Mouse (Mus musculus) forebrain, postnatal 0 days (tissue): ENCODE data around the gene Olfr68. TPM values are rescaled to one million over a fixed set of nuclear protein-coding genes. Genes with fewer than 3 reads are reported as not detected.

Experiments
- ATAC-seq: fragments of 200-750 bp; cut with Nextera tagmentation; 2 replicates; pipeline ENCODE4 v1.8.0; 2017; ENCODE audit warnings: mild to moderate bottlenecking, moderate library complexity
- DNase-seq: peaks from one replicate; pipeline ENCODE4 v3.0.0-alpha.2; 2015
- H3K27ac ChIP-seq: fragments of 300-500 bp; sonication (generic); 2 replicates; pipeline ENCODE4 v1.5.1; 2014; ENCODE audit warnings: low read depth, mild to moderate bottlenecking, antibody characterized with exemption, low read length, moderate library complexity, mixed read lengths
- H3K27me3 ChIP-seq: fragments of 300-500 bp; sonication (generic); 2 replicates; pipeline ENCODE4 v1.6.1; 2014; ENCODE audit warnings: mild to moderate bottlenecking, low read length, mixed read lengths; ENCODE audit not compliant: insufficient read depth
- H3K36me3 ChIP-seq: fragments of 300-500 bp; sonication (generic); 2 replicates; pipeline ENCODE4 v1.6.1; 2014; ENCODE audit warnings: mild to moderate bottlenecking, moderate library complexity; ENCODE audit not compliant: insufficient read depth
- H3K4me1 ChIP-seq: fragments of 300-500 bp; sonication (generic); 2 replicates; pipeline ENCODE4 v1.6.1; 2014; ENCODE audit warnings: antibody characterized with exemption; ENCODE audit not compliant: insufficient read depth
- H3K4me2 ChIP-seq: fragments of 300-500 bp; sonication (generic); 2 replicates; pipeline ENCODE4 v1.6.1; 2014; ENCODE audit warnings: low read depth, mild to moderate bottlenecking, moderate library complexity
- H3K4me3 ChIP-seq: fragments of 300-500 bp; sonication (generic); 2 replicates; pipeline ENCODE4 v1.5.1; 2014; ENCODE audit warnings: low read depth, low read length, mixed read lengths
- H3K9ac ChIP-seq: fragments of 300-500 bp; sonication (generic); 2 replicates; pipeline ENCODE4 v1.6.1; 2014; ENCODE audit warnings: mild to moderate bottlenecking
- H3K9me3 ChIP-seq: fragments of 300-500 bp; sonication (generic); 2 replicates; pipeline ENCODE4 v1.6.1; 2016; ENCODE audit warnings: low read length
- CTCF ChIP-seq: sonication (generic); IDR thresholded peaks from 2 replicates; pipeline ENCODE4 v1.5.1; 2016; ENCODE audit warnings: antibody characterized with exemption, control low read depth, low read depth
- WGBS: fragments of 180-500 bp; shearing (Covaris S2); extraction: QIAGEN DNeasy Blood & Tissue Kit; methylation state at CpG from one replicate; pipeline ENCODE4 v1.1.7; 2014; 5-methylcytosine and 5-hydroxymethylcytosine counted together
- polyA plus RNA-seq: library from polyadenylated mRNA; unstranded; fragments of >200 nt; fragmentation: Nextera tagmentation; extraction: Ambion mirVana; gene quantifications from 2 replicates; pipeline ENCODE4 v1.2.1, GENCODE M21; 2015
- total RNA-seq: library from RNA; depleted of rRNA; stranded (reverse); fragments of >200 nt; gene quantifications from 2 replicates; pipeline ENCODE4 v1.2.3, GENCODE M21; 2014; rRNA removed

The Olfr68 gene
- total and polyA plus RNA-seq, 2 experiments from 2014 or later: not detected

GRCm38 (mm10) chr7:103757233-103757632 is 22.3 kb downstream of the Olfr68 start, which contains the start of gene Olfr630:
Gene Olfr630, minus strand, starts transcription at chr7:103757333.
- H3K27ac ChIP-seq: no peak within 1 kb of the TSS
- H3K9ac ChIP-seq: no peak within 1 kb of the TSS
- DNase-seq: no peak
- H3K4me2 ChIP-seq: no peak within 1 kb of the TSS
- 42% methylated on average over 2 of the region's 2 CpGs for WGBS
- ATAC-seq: no peak
- H3K27me3 ChIP-seq: no peaks in the 10 kb centered on the region
- no peaks in the 10 kb centered on the region for H3K36me3 ChIP-seq
- H3K4me3 ChIP-seq: no peak within 1 kb of the TSS
- TF ChIP-seq CTCF: no peak
- no peaks in the 10 kb centered on the region for H3K9me3 ChIP-seq
- no peaks in the 10 kb centered on the region for H3K4me1 ChIP-seq

- no peak within 1 kb of the TSS for H3K27ac ChIP-seq
- H3K9ac ChIP-seq: no peak within 1 kb of the TSS
- 68% methylated on average over 2 of the region's 2 CpGs for WGBS
- ATAC-seq (no peak), DNase-seq (no peak)
- no peak within 1 kb of the TSS for H3K4me2 ChIP-seq
- no peaks in the 10 kb centered on the region for H3K36me3 ChIP-seq
- TF ChIP-seq CTCF: no peak
- no peaks in the 10 kb centered on the region for H3K27me3 ChIP-seq
- H3K9me3 ChIP-seq: no peaks in the 10 kb centered on the region
- H3K4me3 ChIP-seq: no peak within 1 kb of the TSS
- H3K4me1 ChIP-seq: no peaks in the 10 kb centered on the region
Observed at GRCm38 (mm10) chr7:103744843-103745242, 34.7 kb downstream of the Olfr68 start, which contains the start of gene Olfr629. Gene Olfr629, minus strand, starts transcription at chr7:103744943.

GRCm38 (mm10) chr7:103730074-103730473 is 49.4 kb downstream of the Olfr68 start, which contains the start of gene Olfr628:
Gene Olfr628, plus strand, starts transcription at chr7:103730374.
- WGBS: 89% methylated on average over 1 of the region's 1 CpGs
- H3K27ac ChIP-seq: no peak within 1 kb of the TSS
- H3K36me3 ChIP-seq: no peaks in the 10 kb centered on the region
- no peak within 1 kb of the TSS for H3K9ac ChIP-seq
- TF ChIP-seq CTCF: no peak
- H3K27me3 ChIP-seq: no peaks in the 10 kb centered on the region
- DNase-seq (no peak), ATAC-seq (no peak)
- no peaks in the 10 kb centered on the region for H3K4me1 ChIP-seq
- H3K9me3 ChIP-seq: no peaks in the 10 kb centered on the region
- H3K4me2 ChIP-seq: no peak within 1 kb of the TSS
- H3K4me3 ChIP-seq: no peak within 1 kb of the TSS

Other genes starting within 250 kb of the Olfr68 start
Only the 30 nearest of the 33 such genes appear.
- not detected in 2 replicates for gene Olfr613, start 231.6 kb downstream of the Olfr68 start, total RNA-seq
- gene Olfr613, start 231.6 kb downstream of the Olfr68 start, polyA plus RNA-seq: not detected in 2 replicates
- gene Olfr615, start 223.6 kb downstream of the Olfr68 start, total RNA-seq: not detected in 2 replicates
- gene Olfr615, start 223.6 kb downstream of the Olfr68 start, polyA plus RNA-seq: not detected in 2 replicates
- gene Olfr616, start 210.6 kb downstream of the Olfr68 start, total RNA-seq: not detected in 2 replicates
- not detected in 2 replicates for gene Olfr616, start 210.6 kb downstream of the Olfr68 start, polyA plus RNA-seq
- gene Olfr617, start 206.6 kb downstream of the Olfr68 start, total RNA-seq: not detected in 2 replicates
- gene Olfr617, start 206.6 kb downstream of the Olfr68 start, polyA plus RNA-seq: not detected in 2 replicates
- not detected in 2 replicates for gene Olfr618, start 189.6 kb downstream of the Olfr68 start, total RNA-seq
- not detected in 2 replicates for gene Olfr618, start 189.6 kb downstream of the Olfr68 start, polyA plus RNA-seq
- gene Olfr619, start 179.1 kb downstream of the Olfr68 start, total RNA-seq: not detected in 2 replicates
- not detected in 2 replicates for gene Olfr619, start 179.1 kb downstream of the Olfr68 start, polyA plus RNA-seq
- not detected in 2 replicates for gene Olfr620, start 167.2 kb downstream of the Olfr68 start, total RNA-seq
- gene Olfr620, start 167.2 kb downstream of the Olfr68 start, polyA plus RNA-seq: not detected in 2 replicates
- not detected in 2 replicates for gene Olfr622, start 137.0 kb downstream of the Olfr68 start, total RNA-seq
- not detected in 2 replicates for gene Olfr622, start 137.0 kb downstream of the Olfr68 start, polyA plus RNA-seq
- gene Olfr623, start 116.0 kb downstream of the Olfr68 start, total RNA-seq: not detected in 2 replicates
- gene Olfr623, start 116.0 kb downstream of the Olfr68 start, polyA plus RNA-seq: not detected in 2 replicates
- not detected in 2 replicates for gene Olfr624, start 108.5 kb downstream of the Olfr68 start, total RNA-seq
- gene Olfr624, start 108.5 kb downstream of the Olfr68 start, polyA plus RNA-seq: not detected in 2 replicates
- gene Olfr625-ps1, start 97.0 kb downstream of the Olfr68 start, total RNA-seq: not detected in 2 replicates
- not detected in 2 replicates for gene Olfr625-ps1, start 97.0 kb downstream of the Olfr68 start, polyA plus RNA-seq
- not detected in 2 replicates for gene Olfr243, start 65.0 kb downstream of the Olfr68 start, total RNA-seq
- not detected in 2 replicates for gene Olfr243, start 65.0 kb downstream of the Olfr68 start, polyA plus RNA-seq
- gene Olfr628, start 49.3 kb downstream of the Olfr68 start, total RNA-seq: not detected in 2 replicates
- not detected in 2 replicates for gene Olfr628, start 49.3 kb downstream of the Olfr68 start, polyA plus RNA-seq
- gene Olfr629, start 34.8 kb downstream of the Olfr68 start, total RNA-seq: not detected in 2 replicates
- gene Olfr629, start 34.8 kb downstream of the Olfr68 start, polyA plus RNA-seq: not detected in 2 replicates
- not detected in 2 replicates for gene Olfr630, start 22.4 kb downstream of the Olfr68 start, total RNA-seq
- not detected in 2 replicates for gene Olfr630, start 22.4 kb downstream of the Olfr68 start, polyA plus RNA-seq
- not detected in 2 replicates for gene Olfr69, start 8.1 kb downstream of the Olfr68 start, total RNA-seq
- not detected in 2 replicates for gene Olfr69, start 8.1 kb downstream of the Olfr68 start, polyA plus RNA-seq
- gene Olfr67, start 12.1 kb upstream of the Olfr68 start, total RNA-seq: not detected in 2 replicates
- not detected in 2 replicates for gene Olfr67, start 12.1 kb upstream of the Olfr68 start, polyA plus RNA-seq
- gene Hbb-bt, start 34.3 kb upstream of the Olfr68 start, total RNA-seq: 105 and 224 TPM in 2 replicates
- 190 and 259 TPM in 2 replicates for gene Hbb-bt, start 34.3 kb upstream of the Olfr68 start, polyA plus RNA-seq
- 815 and 1,167 TPM in 2 replicates for gene Hbb-bs, start 48.4 kb upstream of the Olfr68 start, total RNA-seq
- gene Hbb-bs, start 48.4 kb upstream of the Olfr68 start, polyA plus RNA-seq: 757 and 1,200 TPM in 2 replicates
- not detected in 2 replicates for gene Hbb-bh2, start 60.8 kb upstream of the Olfr68 start, total RNA-seq
- gene Hbb-bh2, start 60.8 kb upstream of the Olfr68 start, polyA plus RNA-seq: not detected in 2 replicates
- not detected in 2 replicates for gene Hbb-bh1, start 63.5 kb upstream of the Olfr68 start, total RNA-seq
- not detected in 2 replicates for gene Hbb-bh1, start 63.5 kb upstream of the Olfr68 start, polyA plus RNA-seq
- 1.0 TPM in 1 of 2 replicates, not detected in the other for gene Hbb-y, start 73.5 kb upstream of the Olfr68 start, total RNA-seq
- gene Hbb-y, start 73.5 kb upstream of the Olfr68 start, polyA plus RNA-seq: 0.87 and 1.3 TPM in 2 replicates
- not detected in 2 replicates for gene Olfr66, start 106.6 kb upstream of the Olfr68 start, total RNA-seq
- not detected in 2 replicates for gene Olfr66, start 106.6 kb upstream of the Olfr68 start, polyA plus RNA-seq
- not detected in 2 replicates for gene Olfr64, start 114.8 kb upstream of the Olfr68 start, total RNA-seq
- not detected in 2 replicates for gene Olfr64, start 114.8 kb upstream of the Olfr68 start, polyA plus RNA-seq
- not detected in 2 replicates for gene Olfr65, start 123.8 kb upstream of the Olfr68 start, total RNA-seq
- gene Olfr65, start 123.8 kb upstream of the Olfr68 start, polyA plus RNA-seq: not detected in 2 replicates
- gene Olfr631, start 149.1 kb upstream of the Olfr68 start, total RNA-seq: not detected in 2 replicates
- not detected in 2 replicates for gene Olfr631, start 149.1 kb upstream of the Olfr68 start, polyA plus RNA-seq
- gene Olfr632, start 154.6 kb upstream of the Olfr68 start, total RNA-seq: not detected in 2 replicates
- not detected in 2 replicates for gene Olfr632, start 154.6 kb upstream of the Olfr68 start, polyA plus RNA-seq
- gene Olfr633, start 164.7 kb upstream of the Olfr68 start, total RNA-seq: not detected in 2 replicates
- not detected in 2 replicates for gene Olfr633, start 164.7 kb upstream of the Olfr68 start, polyA plus RNA-seq
- not detected in 2 replicates for gene Olfr635, start 191.5 kb upstream of the Olfr68 start, total RNA-seq
- not detected in 2 replicates for gene Olfr635, start 191.5 kb upstream of the Olfr68 start, polyA plus RNA-seq
- gene Olfr638, start 219.0 kb upstream of the Olfr68 start, total RNA-seq: not detected in 2 replicates
- gene Olfr638, start 219.0 kb upstream of the Olfr68 start, polyA plus RNA-seq: not detected in 2 replicates